Mouse (Mus musculus) midbrain, embryonic 10.5 days (tissue): ENCODE measurements around the gene Trmt11. TPM values are rescaled to one million over a fixed set of nuclear protein-coding genes. Genes with fewer than 3 reads are reported as not detected.
"Not testable (repeated sequence)": the region's sequence is repeated elsewhere in the genome, so short reads cannot be mapped to it uniquely, and the experiment has no call there.

Source experiments
- DNase-seq: peaks from one replicate; pipeline ENCODE4 v3.0.0-alpha.2; 2017; ENCODE audit warnings: low spot score
- H3K27ac ChIP-seq: fragments of 300-500 bp; sonication (generic); replicated peaks from 2 replicates; pipeline ENCODE4 v1.5.1; 2016; ENCODE audit warnings: mild to moderate bottlenecking
- H3K27me3 ChIP-seq: fragments of 300-500 bp; sonication (generic); 2 replicates; pipeline ENCODE4 v1.6.1; 2016; ENCODE audit warnings: low read depth, mild to moderate bottlenecking; ENCODE audit not compliant: poor library complexity, severe bottlenecking
- H3K36me3 ChIP-seq: fragments of 300-500 bp; sonication (generic); 2 replicates; pipeline ENCODE4 v1.6.1; 2016; ENCODE audit warnings: mild to moderate bottlenecking, moderate library complexity
- H3K4me1 ChIP-seq: fragments of 300-500 bp; sonication (generic); 2 replicates; pipeline ENCODE4 v1.6.1; 2016
- H3K4me3 ChIP-seq: fragments of 300-500 bp; sonication (generic); 2 replicates; pipeline ENCODE4 v1.5.1; 2016; ENCODE audit warnings: mild to moderate bottlenecking, moderate library complexity
- H3K9me3 ChIP-seq: fragments of 300-500 bp; sonication (generic); replicated peaks from 2 replicates; pipeline ENCODE4 v1.6.1; 2016; ENCODE audit warnings: mild to moderate bottlenecking
- WGBS: fragments of 180-500 bp; shearing (Covaris S2); methylation state at CpG from one replicate; pipeline ENCODE4 v1.1.7; 2016; 5-methylcytosine and 5-hydroxymethylcytosine counted together
- polyA plus RNA-seq: library from polyadenylated mRNA; unstranded; fragments of >200 nt; fragmentation: Nextera tagmentation; extraction: Ambion mirVana; gene quantifications from 2 replicates; pipeline ENCODE4 v1.2.1, GENCODE M21; 2016

Gene Trmt11
- 27.1 and 31.8 TPM in 2 replicates for polyA plus RNA-seq

DNA sequence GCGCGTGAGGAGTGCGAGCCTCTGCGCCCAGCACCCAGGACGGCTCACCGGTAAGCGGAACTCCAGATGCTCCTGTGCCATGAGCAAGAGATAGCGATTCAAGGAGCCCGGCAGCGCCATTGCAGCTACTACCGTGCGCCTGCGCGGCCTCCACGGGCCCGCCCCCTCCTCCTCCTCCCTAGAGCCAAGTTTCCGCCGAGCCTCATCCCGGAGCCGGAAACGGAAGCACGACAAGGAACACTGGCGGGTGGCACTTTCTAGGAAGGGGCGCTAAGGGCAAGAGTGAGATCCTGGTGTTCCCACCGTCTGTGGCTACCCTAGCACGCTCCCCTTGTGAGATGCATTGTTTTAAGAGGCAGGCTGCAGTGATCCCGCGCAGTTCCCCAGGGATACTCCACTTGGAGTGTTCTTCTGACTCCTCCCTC, at the start of gene Trmt11:
Gene Trmt11 (minus strand): TSS at position 208 of the 425 bp plus-strand sequence.
- under 1% methylated on average over 27 of the region's 28 CpGs for WGBS
- Histone ChIP-seq H3K9me3 (no peaks in the 10 kb centered on the region), H3K36me3 (peaks cover 19% of the 10 kb centered on the region), H3K4me1 (peaks cover 14% of the 10 kb centered on the region), H3K27me3 (no peaks in the 10 kb centered on the region), H3K4me3 (peak within 1 kb of the TSS; percentile 75), H3K27ac (peak within 1 kb of the TSS; percentile 92)
- peak; percentile 92 for DNase-seq

DNA sequence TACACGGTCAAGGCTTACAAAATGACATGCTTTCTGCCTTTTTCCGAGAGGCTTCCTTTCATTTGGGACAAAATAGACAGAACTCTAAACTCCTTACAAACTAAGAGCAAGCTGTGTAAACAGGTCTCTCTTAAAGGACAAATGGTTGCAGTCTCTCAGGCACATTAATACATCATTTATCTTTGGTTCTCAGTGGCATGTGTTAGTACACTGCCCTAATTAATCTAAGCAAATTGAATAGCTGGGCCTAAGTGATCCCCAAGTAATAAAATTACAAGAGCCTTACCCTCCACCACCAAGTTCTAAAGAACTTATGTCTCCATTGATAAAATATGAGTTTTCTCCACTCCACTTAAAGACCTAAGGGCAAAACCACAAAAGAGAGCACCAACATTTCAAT, 47.1 kb upstream of the Trmt11 start:
- DNase-seq: no peak
- Histone ChIP-seq H3K27ac (no peak overlapping the region), H3K9me3 (no peaks in the 10 kb centered on the region), H3K27me3 (no peaks in the 10 kb centered on the region), H3K36me3 (peaks cover 2% of the 10 kb centered on the region; the same call in 1 of the 2 replicates), H3K4me3 (no peak overlapping the region), H3K4me1 (no peaks in the 10 kb centered on the region)
- WGBS: 71% methylated on average over 2 of the region's 2 CpGs

DNA sequence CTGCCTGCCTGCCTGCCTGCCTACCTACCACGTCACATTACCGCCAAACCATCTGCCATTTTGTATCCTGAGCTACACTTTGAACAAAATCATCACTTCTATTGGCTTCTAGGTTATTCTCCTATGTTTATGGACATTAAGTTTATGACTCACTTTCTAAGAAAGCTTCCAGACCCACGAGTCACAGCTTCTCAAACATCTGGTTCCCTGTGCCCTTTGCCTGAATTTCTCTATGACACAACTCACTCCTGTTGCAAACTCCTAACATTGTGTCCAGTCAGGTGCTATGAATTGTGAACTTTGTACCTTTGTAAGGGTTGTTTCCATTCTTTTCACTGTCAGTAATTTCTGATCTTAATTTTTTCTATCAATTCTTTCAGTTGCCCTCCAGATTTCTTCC, 37.7 kb upstream of the Trmt11 start:
- Histone ChIP-seq H3K36me3 (no peaks in the 10 kb centered on the region), H3K4me3 (no peak overlapping the region), H3K4me1 (no peaks in the 10 kb centered on the region), H3K27ac (no peak overlapping the region), H3K9me3 (no peaks in the 10 kb centered on the region), H3K27me3 (no peaks in the 10 kb centered on the region)
- no peak for DNase-seq
- 86% methylated on average over 3 of the region's 3 CpGs for WGBS

GRCm38 (mm10) chr10:30636474-30637154, 36.1 kb upstream of the Trmt11 start:
- H3K27me3 ChIP-seq: not testable (repeated sequence)
- WGBS: 82% methylated on average over 1 of the region's 1 CpGs

GRCm38 (mm10) chr10:30632718-30633117, 32.2 kb upstream of the Trmt11 start:
- Histone ChIP-seq H3K27me3 (no peaks in the 10 kb centered on the region), H3K4me1 (no peaks in the 10 kb centered on the region), H3K9me3 (no peaks in the 10 kb centered on the region), H3K4me3 (no peak overlapping the region), H3K27ac (no peak overlapping the region), H3K36me3 (no peaks in the 10 kb centered on the region)
- WGBS: 96% methylated on average over 1 of the region's 1 CpGs
- no peak for DNase-seq

More at GRCm38 (mm10) chr10:30636474-30637154, 36.1 kb upstream of the Trmt11 start:
- H3K4me1 ChIP-seq, DNase-seq, H3K4me3 ChIP-seq, H3K36me3 ChIP-seq, H3K9me3 ChIP-seq, H3K27ac ChIP-seq: not testable (repeated sequence)

GRCm38 (mm10) chr10:30629977-30630376, 29.4 kb upstream of the Trmt11 start:
- H3K4me3 ChIP-seq: no peak overlapping the region
- no peak for DNase-seq
- H3K27me3 ChIP-seq: no peaks in the 10 kb centered on the region
- H3K4me1 ChIP-seq: 0 out of 2 replicates have a peak, but pooled peaks cover 4% of the 10 kb centered on the region
- no peak overlapping the region for H3K27ac ChIP-seq
- no peaks in the 10 kb centered on the region for H3K36me3 ChIP-seq
- H3K9me3 ChIP-seq: no peaks in the 10 kb centered on the region

- Histone ChIP-seq H3K27ac (no peak within 1 kb of the TSS), H3K27me3 (no peaks in the 10 kb centered on the region), H3K4me3 (no peak within 1 kb of the TSS), H3K36me3 (no peaks in the 10 kb centered on the region), H3K9me3 (no peaks in the 10 kb centered on the region), H3K4me1 (0 out of 2 replicates have a peak, but pooled peaks cover 4% of the 10 kb centered on the region)
- 86% methylated on average over 3 of the region's 3 CpGs for WGBS
- DNase-seq: no peak
These were observed 29.0 kb upstream of the Trmt11 start, which contains the start of gene Hint3 for GRCm38 (mm10) chr10:30629513-30629912. Gene Hint3, minus strand, starts transcription at chr10:30629632.

- H3K9me3 ChIP-seq, DNase-seq, H3K4me3 ChIP-seq, H3K36me3 ChIP-seq, H3K4me1 ChIP-seq, H3K27me3 ChIP-seq, H3K27ac ChIP-seq: not testable (repeated sequence)
- WGBS: 91% methylated on average over 11 of the region's 11 CpGs
These were observed 27.9 kb upstream of the Trmt11 start for GRCm38 (mm10) chr10:30628444-30628843.

DNA sequence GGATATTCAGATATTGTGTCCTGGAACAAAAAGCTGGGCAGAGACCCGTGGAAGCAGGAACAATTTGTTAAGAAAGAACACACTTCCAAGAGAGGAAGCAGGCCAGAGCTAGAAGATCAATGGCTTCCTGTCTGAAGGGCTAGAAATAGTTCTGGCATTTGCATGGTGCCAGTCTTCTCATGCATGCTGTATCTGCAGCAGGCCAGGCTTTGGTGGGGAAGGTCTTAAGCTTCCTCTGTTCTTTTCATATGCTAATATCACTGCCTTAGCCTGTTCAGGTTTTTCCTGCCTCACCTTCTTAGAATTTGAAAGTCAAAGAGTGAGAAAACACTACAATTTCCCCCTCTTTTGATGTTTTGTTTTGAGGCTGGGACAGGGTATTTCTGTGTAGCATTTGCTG, 27.0 kb upstream of the Trmt11 start:
- H3K27ac ChIP-seq: no peak overlapping the region
- no peak overlapping the region for H3K4me3 ChIP-seq
- H3K36me3 ChIP-seq: no peaks in the 10 kb centered on the region
- 0 out of 2 replicates have a peak, but pooled peaks cover 4% of the 10 kb centered on the region for H3K4me1 ChIP-seq
- no peaks in the 10 kb centered on the region for H3K9me3 ChIP-seq
- DNase-seq: no peak
- WGBS: 36% methylated on average over 1 of the region's 1 CpGs
- H3K27me3 ChIP-seq: no peaks in the 10 kb centered on the region

GRCm38 (mm10) chr10:30624161-30625019, 23.8 kb upstream of the Trmt11 start:
- 77% methylated on average over 5 of the region's 5 CpGs for WGBS
- no peak for DNase-seq
- Histone ChIP-seq H3K36me3 (no peaks in the 10 kb centered on the region), H3K27ac (no peak overlapping the region), H3K27me3 (0 out of 2 replicates have a peak, but pooled peaks cover 3% of the 10 kb centered on the region), H3K4me1 (0 out of 2 replicates have a peak, but pooled peaks cover 4% of the 10 kb centered on the region), H3K9me3 (no peaks in the 10 kb centered on the region), H3K4me3 (no peak overlapping the region)

DNA sequence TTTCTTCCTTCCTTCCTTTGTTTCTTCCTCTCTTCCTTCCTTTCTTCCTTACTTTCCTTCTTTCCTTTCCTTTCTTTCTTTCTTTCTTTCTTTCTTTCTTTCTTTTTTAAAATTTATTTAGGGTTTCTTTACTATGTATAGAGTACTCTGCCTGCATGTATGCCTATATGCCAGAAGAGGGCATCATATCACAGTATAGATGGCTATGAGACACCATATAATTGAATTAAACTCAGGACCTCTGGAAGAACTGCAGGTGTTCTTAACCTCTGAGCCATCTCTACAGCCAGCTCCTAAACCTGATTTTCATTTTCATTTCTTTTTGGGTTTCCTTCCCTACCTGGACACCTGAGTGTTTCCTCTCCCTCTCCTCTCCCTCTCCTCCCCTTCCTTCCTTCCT, 22.4 kb upstream of the Trmt11 start:
- H3K27ac ChIP-seq: no peak overlapping the region
- no peaks in the 10 kb centered on the region for H3K9me3 ChIP-seq
- no peaks in the 10 kb centered on the region for H3K36me3 ChIP-seq
- 0 out of 2 replicates have a peak, but pooled peaks cover 3% of the 10 kb centered on the region for H3K27me3 ChIP-seq
- H3K4me3 ChIP-seq: no peak overlapping the region
- DNase-seq: no peak
- H3K4me1 ChIP-seq: peaks cover 7% of the 10 kb centered on the region; the same call in 1 of the 2 replicates

DNA sequence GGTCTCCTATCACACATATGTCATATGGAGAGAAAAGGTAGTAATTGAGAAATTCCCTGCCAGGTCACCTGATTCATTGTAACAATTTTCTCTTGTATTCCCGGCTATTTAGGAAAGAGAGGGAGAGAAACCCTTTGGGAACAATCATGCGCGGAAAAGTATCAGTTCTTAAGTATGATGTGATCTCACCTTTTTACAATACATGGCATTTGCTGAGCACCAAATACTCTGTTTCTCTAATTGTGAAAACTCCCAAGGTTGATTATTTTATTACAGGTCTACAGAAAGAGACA, 18.3 kb upstream of the Trmt11 start:
- no peak for DNase-seq
- no peaks in the 10 kb centered on the region for H3K36me3 ChIP-seq
- no peaks in the 10 kb centered on the region for H3K9me3 ChIP-seq
- peak overlapping the region; percentile 73 for H3K4me3 ChIP-seq
- peaks cover 10% of the 10 kb centered on the region for H3K4me1 ChIP-seq
- H3K27me3 ChIP-seq: 0 out of 2 replicates have a peak, but pooled peaks cover 3% of the 10 kb centered on the region
- 44% methylated on average over 3 of the region's 3 CpGs for WGBS
- peak overlapping the region; percentile 94; the same call in 1 of the 2 replicates for H3K27ac ChIP-seq
